Mouse (Mus musculus): ENCODE measurements around the gene Vps13a.
"Not testable (repeated sequence)": the region's sequence is repeated elsewhere in the genome, so short reads cannot be mapped to it uniquely, and the experiment has no call there.

The Vps13a gene

DNA sequence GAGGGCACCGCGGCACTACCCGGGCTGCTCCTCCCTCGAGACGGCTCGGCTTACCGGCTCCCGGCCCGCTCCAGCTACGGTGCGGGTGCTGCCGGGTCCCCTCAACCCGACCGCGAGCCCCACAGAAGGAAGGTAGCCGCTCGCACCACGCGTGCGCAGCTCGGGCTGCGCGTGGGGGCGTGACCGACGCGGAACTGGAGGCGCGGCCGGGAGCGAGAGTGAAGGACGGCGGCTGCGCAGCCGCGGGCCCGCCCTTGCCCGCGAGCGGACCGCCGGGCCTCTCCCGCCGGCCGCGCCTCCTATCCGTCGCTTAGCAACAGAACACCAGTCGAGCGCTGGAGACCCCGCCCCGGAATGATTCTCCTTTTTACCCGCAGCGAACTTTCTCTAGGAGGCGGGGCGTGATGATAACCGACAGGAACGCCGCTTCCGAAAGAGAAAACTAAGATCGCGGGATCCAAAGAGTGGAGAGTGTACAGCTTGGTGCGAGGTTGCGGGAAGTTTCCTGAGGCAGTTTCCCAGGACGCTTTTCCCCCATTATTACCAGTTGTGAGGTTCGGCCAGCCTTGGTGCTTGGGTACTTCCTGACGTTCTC lies at the start of gene Vps13a:
Vps13a (minus strand) TSS at position 144 of the 595 bp plus-strand sequence.
- DNase-seq (ENCODE audit: extremely low read depth, low read depth, low spot score) = no peak

DNA sequence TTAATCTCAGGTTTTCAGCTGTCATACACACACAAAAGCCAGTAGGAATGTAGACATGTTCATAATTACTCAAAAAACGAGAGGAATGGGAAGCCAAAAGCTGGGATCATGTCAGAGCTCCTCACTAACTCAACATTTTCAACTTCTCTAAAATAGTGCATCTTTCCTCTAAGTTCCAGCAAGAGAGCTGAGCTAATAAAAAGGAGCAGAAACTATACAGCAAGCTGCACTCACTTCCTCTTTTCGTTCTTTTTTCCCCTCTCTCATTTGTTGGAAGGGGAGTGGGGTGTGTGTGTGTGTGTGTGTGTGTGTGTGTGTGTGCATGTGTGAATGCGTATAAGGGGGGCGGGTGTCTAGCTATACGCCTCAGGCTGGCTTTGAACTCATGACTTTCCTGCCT lies 46.9 kb upstream of the Vps13a start:
- DNase-seq (ENCODE audit: extremely low read depth, low read depth, low spot score) = no peak

DNA sequence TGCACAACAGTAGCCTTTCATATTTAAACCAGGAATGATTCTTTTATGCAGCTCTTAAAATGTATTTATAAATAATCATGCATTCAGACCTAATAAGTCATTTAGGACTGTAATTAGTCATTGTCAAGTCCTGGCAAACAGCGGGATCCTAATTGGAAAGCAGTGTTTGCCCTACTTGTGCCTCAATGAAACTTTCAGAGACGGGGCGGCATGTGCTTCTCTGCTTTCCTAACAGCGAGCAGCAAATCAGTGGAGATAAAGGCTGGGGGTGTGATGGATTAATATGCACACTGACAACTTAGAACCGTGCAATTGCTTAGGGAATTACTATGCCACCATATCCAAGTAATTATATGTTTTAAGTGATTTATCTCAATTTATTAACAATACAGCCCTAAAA lies 44.5 kb upstream of the Vps13a start:
- no peak for DNase-seq (ENCODE audit: extremely low read depth, low read depth, low spot score)

DNA sequence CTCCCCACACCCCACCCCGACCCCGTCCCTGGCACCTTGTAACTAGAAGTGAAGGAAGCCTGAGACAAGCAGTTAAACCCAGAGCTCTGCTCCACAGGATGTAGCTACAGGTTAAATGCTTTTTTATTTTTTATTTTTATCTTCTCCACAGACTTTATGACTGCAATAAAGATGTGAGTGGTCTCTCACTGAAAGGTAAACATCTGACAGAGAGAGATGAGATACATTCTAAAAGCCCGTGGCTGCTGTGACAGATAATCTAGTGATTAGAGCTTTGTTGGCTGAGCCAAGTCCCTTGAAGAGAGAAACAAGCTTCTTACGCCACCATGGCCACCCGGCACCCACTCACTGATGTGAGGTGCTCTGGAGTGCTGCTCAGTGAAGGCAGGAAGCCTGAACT lies 34.1 kb upstream of the Vps13a start:
- no peak for DNase-seq (ENCODE audit: extremely low read depth, low read depth, low spot score)

DNA sequence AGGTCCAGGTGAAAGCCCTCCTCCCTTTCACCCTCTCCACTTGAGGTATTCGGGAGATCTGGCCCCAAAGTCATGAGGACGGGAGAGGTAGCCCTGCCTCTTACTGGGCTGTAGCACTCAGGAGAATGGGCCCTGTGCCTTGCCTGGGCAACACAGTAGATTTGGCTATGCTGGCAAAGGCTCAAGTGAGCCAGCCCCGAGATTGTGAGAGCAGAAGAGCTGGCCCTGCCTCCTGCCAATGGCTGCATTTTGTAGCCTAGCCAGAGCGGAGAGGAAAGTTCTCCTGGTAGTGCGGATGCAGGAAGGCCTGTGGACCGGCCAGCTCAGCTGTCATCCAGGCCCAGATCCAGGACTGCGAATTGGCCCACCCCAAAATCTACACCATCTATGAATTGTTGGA lies 32.6 kb upstream of the Vps13a start:
- no peak for DNase-seq (ENCODE audit: extremely low read depth, low read depth, low spot score)

DNA sequence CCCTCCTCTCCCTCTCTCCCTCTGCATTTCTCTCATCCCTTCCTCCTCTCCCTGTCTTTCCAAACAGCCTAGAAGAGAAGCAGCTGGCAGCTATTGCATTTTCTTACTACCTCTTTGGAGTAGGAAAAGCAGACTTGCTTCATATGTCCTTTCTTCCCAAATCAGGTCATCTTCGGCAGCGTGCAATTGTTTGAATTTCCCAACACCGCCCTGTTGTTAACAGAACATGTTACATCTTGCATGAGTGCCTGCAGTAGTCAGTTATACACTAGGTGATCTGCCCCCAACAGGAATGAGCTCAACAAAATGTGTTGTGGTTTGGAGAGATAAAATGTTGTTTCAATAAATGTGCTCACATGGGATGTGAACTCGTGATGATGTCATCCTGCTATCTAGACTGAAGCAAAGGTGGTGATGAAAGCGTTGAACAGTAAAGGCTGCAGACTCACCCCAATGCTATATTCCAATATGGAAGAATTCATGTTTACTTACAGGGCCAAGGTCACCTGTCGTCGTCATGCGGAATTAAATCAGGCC lies 31.4 kb upstream of the Vps13a start:
- DNase-seq (ENCODE audit: extremely low read depth, low read depth, low spot score) = peak; percentile 69

DNA sequence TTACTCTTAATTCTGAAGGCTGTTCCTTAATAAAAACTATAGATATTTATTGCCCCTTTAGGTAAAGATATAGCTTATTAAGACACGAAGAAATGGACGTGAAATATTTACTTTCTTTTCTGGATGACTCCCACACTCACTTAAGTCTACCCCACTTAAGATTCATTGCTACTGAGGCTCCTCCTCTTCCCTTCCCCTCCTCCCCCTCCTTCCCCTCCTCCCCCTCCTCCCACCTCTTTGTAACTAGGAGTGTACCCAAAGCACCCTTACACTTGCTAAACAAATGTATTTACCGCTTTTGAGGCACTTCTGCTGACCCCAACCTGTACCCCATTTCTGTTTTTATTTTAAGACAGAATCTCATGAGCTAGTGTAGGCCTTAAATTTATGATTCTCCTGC lies 24.4 kb upstream of the Vps13a start:
- no peak for DNase-seq (ENCODE audit: extremely low read depth, low read depth, low spot score)

DNA sequence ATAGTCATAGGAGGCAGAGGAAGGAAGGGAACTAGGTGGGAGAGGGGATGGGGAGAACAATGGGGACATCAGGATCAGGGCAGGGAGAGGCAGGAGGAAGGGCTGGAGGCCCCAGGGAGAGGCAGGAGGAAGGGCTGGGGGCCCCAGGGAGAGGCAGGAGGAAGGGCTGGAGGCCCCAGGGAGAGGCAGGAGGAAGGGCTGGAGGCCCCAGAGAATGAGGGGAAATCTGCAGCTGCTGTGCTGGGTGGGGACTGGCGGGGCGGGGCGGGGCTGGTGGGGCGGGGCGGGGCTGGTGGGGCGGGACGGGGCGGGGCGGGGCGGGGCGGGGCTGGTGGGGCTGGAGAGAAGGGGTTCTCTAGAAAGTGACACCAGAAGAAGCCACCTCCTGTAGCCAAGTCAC lies 23.8 kb upstream of the Vps13a start:
- DNase-seq (ENCODE audit: extremely low read depth, low read depth, low spot score) = no peak

DNA sequence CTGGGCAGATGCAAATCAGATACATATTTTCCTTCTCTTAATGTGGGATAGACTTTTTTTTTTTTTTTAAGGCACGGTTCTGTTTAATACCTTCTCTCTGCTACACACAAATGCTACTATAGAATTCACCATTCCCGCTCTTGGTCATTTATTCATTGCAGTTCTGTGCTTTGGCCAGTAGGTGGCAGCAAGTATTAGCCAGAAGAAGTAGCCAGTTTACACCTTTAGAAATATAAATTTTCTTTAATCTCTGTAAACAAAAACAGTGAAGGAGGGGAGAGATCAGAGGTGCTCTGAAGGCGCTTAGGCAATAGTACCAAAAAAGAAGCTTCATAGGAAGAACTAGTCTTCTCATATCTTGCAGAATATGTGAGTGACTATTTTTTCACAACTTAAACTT lies 22.0 kb upstream of the Vps13a start:
- no peak for DNase-seq (ENCODE audit: extremely low read depth, low read depth, low spot score)

DNA sequence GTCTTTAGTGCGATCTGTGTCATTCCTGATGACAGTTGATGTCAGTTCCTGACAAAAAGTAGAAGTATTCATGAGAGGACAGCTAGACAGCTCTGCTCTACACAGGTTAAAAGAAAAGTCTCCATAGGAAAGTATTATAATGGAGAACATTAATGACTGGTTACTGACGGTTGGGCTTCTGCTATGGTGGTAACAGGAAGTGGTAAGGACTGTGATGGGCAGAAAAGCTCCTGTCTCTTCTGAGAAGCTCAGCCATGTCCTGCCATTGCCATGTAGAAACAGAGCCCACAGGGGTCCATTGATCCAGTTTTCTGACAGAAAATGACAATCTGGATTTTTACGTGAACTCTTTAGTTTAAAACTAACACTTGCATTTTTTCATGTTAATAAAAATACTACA lies 21.4 kb upstream of the Vps13a start:
- DNase-seq (ENCODE audit: extremely low read depth, low read depth, low spot score) = no peak

DNA sequence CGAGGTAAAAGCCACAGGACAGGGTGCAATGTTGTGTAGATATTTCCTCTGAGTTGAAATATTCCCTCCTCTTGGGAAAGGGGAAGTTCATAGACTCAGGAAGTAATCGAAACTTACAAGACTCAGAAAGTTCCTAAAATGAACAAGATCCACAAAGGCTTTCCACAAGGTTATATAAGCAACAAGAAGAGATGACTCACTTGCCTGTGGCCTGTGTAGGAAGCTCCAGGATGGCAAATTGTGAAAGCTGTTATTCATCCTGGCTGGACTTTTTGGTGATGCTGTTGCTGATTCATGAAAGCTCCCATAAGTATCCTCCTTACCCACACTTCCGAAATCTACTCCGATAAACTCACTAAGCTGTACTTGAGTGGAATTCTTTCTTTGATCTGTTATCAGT lies 17.2 kb upstream of the Vps13a start:
- no peak for DNase-seq (ENCODE audit: extremely low read depth, low read depth, low spot score)

DNA sequence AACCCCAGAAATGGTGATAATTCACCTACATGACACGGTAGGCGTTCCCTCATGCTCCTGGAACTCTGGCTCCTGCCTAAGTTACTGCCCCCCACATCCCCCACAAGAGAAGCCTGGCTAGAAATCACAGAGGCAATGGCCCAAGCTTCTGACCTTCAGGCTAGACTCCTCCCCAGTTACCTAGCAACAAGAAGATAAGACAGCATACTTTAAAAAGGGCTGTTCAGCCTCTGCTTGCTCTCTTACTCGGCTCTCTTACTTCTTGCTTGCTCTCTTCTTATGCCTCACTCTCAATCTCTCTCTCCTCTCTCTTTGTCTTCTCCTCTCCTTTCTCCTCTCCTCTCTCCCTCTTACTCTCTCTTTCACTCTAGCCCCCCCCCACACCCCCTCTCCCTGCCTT lies 13.8 kb upstream of the Vps13a start:
- not testable (repeated sequence) for DNase-seq (ENCODE audit: extremely low read depth, low read depth, low spot score)

DNA sequence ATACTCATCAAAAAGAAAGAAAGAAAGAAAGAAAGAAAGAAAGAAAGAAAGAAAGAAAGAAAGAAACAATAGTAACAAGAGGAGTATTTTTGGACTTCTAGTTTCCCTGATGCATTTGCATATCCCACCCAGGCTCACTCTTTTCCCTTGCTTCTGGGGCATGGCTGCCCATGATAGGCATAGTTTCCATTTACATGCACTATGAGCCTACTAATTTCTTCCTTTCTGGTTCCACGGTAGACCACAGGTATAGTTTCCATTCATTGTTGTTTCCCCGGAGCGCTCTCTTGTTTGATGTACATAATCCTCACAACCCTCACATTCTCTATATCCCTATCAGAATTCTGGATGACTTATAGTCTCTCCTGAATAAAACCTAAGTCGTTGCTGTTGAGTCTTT lies 9.2 kb upstream of the Vps13a start:
- no peak for DNase-seq (ENCODE audit: extremely low read depth, low read depth, low spot score)

DNA sequence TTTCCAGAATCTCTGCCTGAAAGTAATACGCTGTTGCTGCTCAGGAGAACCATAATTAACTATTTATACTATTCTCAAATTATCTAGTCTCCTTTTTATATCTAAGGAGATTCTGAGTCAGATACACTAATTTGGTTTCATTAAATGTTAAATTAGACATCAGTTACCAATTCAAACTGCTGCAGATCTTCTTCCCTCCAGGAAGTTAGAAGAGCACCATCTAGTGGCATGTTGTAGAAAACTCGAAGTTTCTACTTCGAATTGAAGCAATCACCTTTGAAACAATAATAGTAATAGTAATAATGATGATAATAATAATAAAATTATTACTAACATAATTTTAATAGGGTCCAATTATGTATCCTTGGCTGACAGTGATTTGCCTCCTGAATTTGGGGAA lies 4.1 kb upstream of the Vps13a start:
- no peak for DNase-seq (ENCODE audit: extremely low read depth, low read depth, low spot score)

DNA sequence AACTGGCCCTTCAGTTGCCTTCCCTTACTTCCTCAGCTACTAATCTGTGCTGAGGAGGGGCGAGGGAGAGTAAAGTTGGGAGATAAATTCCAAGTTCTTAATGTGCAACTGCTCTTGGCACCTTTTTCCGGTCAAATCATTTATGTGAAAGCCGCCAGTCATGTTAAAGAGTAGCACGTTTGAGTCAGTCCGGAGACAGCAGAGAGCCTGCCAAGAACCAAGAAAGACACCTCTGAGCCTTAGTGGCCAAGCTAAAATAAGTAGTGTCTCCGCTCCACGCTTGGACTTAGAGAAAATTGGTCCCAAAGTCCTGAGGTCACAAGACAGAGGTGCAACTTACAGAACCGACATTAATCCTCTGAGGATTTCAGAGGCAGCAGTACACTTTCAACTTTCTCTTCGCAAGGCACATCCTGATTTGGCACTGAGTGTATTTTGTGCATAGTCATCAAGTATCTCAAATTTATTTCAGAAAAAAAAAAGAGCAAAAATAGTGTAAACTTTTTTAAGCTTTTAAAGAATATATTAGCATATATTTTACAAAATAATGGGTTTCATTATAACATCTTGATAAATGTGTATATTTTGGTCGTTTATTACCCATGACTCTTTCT lies 780 bp upstream of the Vps13a start:
- DNase-seq (ENCODE audit: extremely low read depth, low read depth, low spot score) = no peak

DNA sequence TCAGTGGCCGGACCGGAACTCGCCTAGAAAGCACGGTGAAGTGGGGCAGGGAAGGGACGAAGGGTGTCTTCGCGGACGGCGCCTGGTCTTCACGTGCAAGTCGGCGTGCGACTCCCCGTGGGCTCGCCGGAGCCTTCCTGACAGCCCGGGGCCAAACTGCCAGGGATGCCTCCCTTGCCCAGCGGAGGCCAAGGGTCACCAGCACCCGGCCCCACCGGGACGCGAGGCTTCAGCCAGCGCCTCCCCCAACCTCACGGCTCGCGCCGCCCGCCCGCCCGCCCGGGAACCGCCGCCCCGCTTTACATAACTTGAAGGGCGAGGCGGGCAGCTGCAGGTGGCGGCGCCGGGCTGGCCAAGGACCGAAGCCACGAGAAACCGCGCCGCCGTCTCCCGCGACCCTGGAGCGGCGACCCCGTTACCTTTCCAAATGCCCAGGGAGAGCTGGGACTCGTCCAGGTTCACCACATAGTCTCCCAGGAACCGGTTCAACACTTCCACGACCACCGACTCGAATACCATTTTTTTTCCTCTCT lies 416 bp downstream of the Vps13a start:
- no peak for DNase-seq (ENCODE audit: extremely low read depth, low read depth, low spot score)

DNA sequence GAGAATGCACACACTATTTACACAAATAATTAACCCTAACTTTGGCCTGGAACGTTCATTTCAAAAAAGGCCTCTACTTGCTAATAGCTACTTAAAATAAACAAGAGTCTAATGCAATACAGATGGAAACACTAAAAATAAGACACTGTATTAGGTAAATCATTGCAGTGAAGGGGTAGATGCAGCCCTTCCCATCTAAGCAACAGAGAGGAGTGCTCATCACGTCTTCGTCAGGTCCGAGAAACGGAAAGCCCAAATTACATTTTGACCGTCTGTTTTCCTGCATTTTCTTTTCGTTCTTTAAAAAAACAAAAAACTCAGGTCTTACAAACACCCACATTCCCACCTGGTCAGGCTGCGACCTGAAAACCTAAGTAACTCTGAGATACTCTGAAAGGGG lies 947 bp downstream of the Vps13a start:
- no peak for DNase-seq (ENCODE audit: extremely low read depth, low read depth, low spot score)

DNA sequence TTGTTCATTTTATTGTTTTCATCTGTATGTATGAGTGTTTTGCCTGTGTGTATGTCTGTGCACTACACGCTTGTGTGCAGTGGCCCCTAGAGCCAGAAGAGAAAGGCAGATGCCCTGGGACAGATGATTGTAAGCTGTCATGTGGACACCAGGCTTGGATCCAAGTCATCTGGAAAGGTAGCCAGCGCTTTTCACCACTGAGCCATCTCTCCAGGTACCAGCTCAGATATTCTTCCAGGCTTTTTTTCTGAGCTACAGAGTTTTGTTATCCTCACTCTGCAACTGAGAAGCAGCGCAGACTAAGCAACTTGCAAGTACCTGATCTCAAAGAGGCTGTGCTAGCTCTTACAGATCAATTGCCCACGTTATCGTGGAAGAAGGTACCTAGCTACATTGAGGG lies 1.5 kb downstream of the Vps13a start:
- no peak for DNase-seq (ENCODE audit: extremely low read depth, low read depth, low spot score)

DNA sequence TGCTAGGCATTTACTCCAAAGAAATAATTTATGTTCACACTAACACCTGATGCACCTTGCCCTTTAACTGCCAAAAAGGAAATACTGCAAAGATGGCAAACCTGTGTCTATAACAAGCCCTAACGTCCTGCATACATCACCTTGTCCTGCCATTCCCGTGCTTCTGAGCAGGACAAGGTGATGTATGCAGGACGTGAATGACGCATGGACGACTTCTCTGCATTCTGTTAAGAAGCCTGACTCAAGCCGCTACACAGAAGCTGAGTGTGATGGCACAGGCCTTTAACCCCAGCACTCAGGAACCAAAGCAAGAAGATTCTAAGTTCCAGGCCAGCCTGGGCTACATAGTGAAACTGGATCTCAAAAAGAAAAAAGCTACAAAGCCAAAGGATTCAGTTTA lies 2.2 kb downstream of the Vps13a start:
- no peak for DNase-seq (ENCODE audit: extremely low read depth, low read depth, low spot score)

DNA sequence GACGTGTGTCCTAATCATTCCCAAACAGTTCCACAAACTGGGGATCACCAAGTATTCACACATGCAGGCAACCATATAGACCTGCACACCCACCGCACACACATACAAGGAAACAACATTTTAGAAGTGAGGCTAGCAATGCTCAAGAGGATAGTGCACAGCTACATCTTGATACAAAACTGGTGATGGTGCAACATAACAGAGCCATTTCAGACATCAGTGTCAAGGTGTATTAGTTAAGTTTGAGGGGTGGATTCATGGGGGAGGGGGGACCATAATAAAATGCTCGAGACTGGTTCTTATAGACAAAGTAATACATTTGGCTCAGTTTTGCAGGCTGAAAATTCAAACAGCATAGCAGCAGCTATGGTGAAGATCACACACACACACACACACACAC lies 2.8 kb downstream of the Vps13a start:
- DNase-seq (ENCODE audit: extremely low read depth, low read depth, low spot score) = no peak

DNA sequence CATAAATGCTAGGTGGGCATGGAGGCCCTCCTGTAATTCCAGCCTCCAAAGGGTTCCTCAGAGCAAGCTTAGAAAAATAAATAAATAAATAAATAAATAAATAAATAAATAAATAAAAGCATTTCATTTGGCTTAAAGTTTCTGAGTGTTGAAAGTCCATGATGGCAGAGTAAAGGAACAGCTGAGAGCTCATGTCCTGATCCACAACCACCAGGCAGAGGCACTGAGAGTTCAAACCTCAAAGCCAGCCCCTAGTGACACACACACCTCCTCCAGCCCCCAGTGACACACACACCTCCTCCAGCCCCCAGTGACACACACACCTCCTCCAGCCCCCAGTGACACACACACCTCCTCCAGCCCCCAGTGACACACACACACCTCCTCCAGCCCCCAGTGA lies 3.3 kb downstream of the Vps13a start:
- DNase-seq (ENCODE audit: extremely low read depth, low read depth, low spot score) = not testable (repeated sequence)

DNA sequence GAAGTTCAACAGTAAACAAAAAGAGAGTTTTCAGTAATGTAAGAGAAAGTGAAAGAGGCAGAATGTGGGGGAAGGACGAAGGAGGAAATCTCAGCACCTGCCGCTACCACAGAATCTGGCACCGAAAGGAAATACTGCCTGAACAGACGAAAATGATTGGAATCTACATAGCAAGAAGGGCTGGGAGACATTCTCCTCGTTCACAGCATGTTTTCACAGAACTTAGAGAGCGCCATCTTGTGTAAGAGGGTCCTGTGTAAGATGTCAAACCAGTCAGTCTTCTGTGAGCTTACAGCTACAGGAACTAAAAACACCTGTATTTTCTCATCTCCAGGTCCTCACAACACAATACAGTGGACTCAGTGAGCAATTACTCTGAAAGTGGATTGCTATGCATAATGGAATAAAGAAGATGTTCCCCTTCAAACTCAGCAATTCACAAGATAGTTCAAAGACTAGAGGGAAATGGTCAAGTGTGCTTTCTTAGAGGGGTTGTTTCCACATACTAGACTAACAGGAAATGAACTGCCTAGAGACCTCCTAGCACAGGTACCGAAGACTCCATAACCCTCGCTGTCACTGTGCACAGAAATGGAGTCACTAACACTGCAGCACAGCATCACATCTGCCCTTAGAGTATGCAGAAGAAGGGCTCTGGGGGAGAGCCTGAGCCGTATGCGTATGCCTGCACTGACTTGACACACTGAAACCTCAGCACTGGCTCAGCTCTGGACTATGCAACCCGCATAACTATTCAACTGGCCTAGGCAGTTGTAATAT lies 7.3 kb downstream of the Vps13a start:
- DNase-seq (ENCODE audit: extremely low read depth, low read depth, low spot score) = no peak
